Mouse (Mus musculus) mature B cell (primary cell): ENCODE data around the gene Ensa.
"Not testable (repeated sequence)": the region's sequence is repeated elsewhere in the genome, so short reads cannot be mapped to it uniquely, and the experiment has no call there.

Experiments
- in situ Hi-C: fragments of 300-500 bp; cut with MboI; formaldehyde crosslinking; loops from 2 replicates; pipeline ENCODE4 v1.14.3; 2019

The Ensa gene

GRCm38 (mm10) chr3:95624628-95625503 lies at the start of gene Ensa:
TSS of gene Ensa (plus strand) at chr3:95624993.
- in situ Hi-C loops, result no loop called here

- in situ Hi-C loops, result no loop called here
Measured at GRCm38 (mm10) chr3:95587754-95588603, 36.8 kb upstream of the Ensa start.

GRCm38 (mm10) chr3:95588604-95589086 lies 36.1 kb upstream of the Ensa start, which contains the start of gene Golph3l:
TSS of gene Golph3l (plus strand) at chr3:95588934.
- in situ Hi-C loops, result no loop called here

GRCm38 (mm10) chr3:95598734-95599133 lies 26.1 kb upstream of the Ensa start:
- in situ Hi-C loops, result no loop called here

GRCm38 (mm10) chr3:95601287-95601686 lies 23.5 kb upstream of the Ensa start:
- in situ Hi-C loops, result no loop called here

- in situ Hi-C loops, result no loop called here
Measured at GRCm38 (mm10) chr3:95606096-95606495, 18.7 kb upstream of the Ensa start.

- in situ Hi-C loops, result no loop called here
Measured at GRCm38 (mm10) chr3:95609195-95609594, 15.6 kb upstream of the Ensa start.

- in situ Hi-C loops, result no loop called here
Measured at GRCm38 (mm10) chr3:95613996-95614395, 10.8 kb upstream of the Ensa start.

GRCm38 (mm10) chr3:95618511-95618910 lies 6.3 kb upstream of the Ensa start:
- in situ Hi-C loops, result no loop called here

- in situ Hi-C loops, result no loop called here
Measured at GRCm38 (mm10) chr3:95621241-95621640, 3.6 kb upstream of the Ensa start.

- in situ Hi-C loops, result not testable (repeated sequence)
Measured at GRCm38 (mm10) chr3:95622421-95622820, 2.4 kb upstream of the Ensa start.

- in situ Hi-C loops, result no loop called here
Measured at GRCm38 (mm10) chr3:95623551-95623950, 1.2 kb upstream of the Ensa start.

GRCm38 (mm10) chr3:95623991-95624515 lies 740 bp upstream of the Ensa start:
- in situ Hi-C loops, result not testable (repeated sequence)

- in situ Hi-C loops, result no loop called here
Measured at GRCm38 (mm10) chr3:95627763-95628162, 3.0 kb downstream of the Ensa start.

- in situ Hi-C loops, result no loop called here
Measured at GRCm38 (mm10) chr3:95629755-95630154, 5.0 kb downstream of the Ensa start.

GRCm38 (mm10) chr3:95630856-95631255 lies 6.1 kb downstream of the Ensa start:
- in situ Hi-C loops, result no loop called here

GRCm38 (mm10) chr3:95631304-95631703 lies 6.5 kb downstream of the Ensa start:
- in situ Hi-C loops, result no loop called here

GRCm38 (mm10) chr3:95632648-95633588 lies 8.1 kb downstream of the Ensa start:
- in situ Hi-C loops, result no loop called here

GRCm38 (mm10) chr3:95635636-95636035 lies 10.8 kb downstream of the Ensa start:
- in situ Hi-C loops, result no loop called here

GRCm38 (mm10) chr3:95636072-95636471 lies 11.3 kb downstream of the Ensa start:
- in situ Hi-C loops, result no loop called here

- in situ Hi-C loops, result loop anchor here (5.0 kb wide), 1 partner anchor 38 kb away; no protein-coding TSS in a partner anchor
Measured at GRCm38 (mm10) chr3:95639694-95640093, 14.9 kb downstream of the Ensa start.
